Mouse (Mus musculus) hindbrain, embryonic 14.5 days (tissue): ENCODE results near the gene Fryl. TPM values are rescaled to one million over a fixed set of nuclear protein-coding genes. Genes with fewer than 3 reads are reported as not detected.

Experiments used
- ATAC-seq: fragments of 200-750 bp; cut with Nextera tagmentation; 2 replicates; pipeline ENCODE4 v1.8.0; 2017; ENCODE audit warnings: moderate number of reproducible peaks, mild to moderate bottlenecking, moderate TSS enrichment, moderate library complexity; ENCODE audit not compliant: low FRiP score
- DNase-seq: peaks from one replicate; pipeline ENCODE4 v3.0.0-alpha.2; 2015; ENCODE audit warnings: low spot score
- H3K27ac ChIP-seq: fragments of 300-500 bp; sonication (generic); 2 replicates; pipeline ENCODE4 v1.5.1; 2014; ENCODE audit warnings: mild to moderate bottlenecking, moderate library complexity
- H3K27me3 ChIP-seq: fragments of 300-500 bp; sonication (generic); 2 replicates; pipeline ENCODE4 v1.6.1; 2014; ENCODE audit warnings: mild to moderate bottlenecking, low read length, mixed read lengths; ENCODE audit not compliant: control insufficient read depth, insufficient read depth
- H3K36me3 ChIP-seq: fragments of 300-500 bp; sonication (generic); replicated peaks from 2 replicates; pipeline ENCODE4 v1.6.1; 2014; ENCODE audit not compliant: control insufficient read depth, insufficient read depth
- H3K4me1 ChIP-seq: fragments of 300-500 bp; sonication (generic); replicated peaks from 2 replicates; pipeline ENCODE4 v1.6.1; 2014; ENCODE audit warnings: antibody characterized with exemption, low read length, mixed read lengths; ENCODE audit not compliant: control insufficient read depth, insufficient read depth
- H3K4me2 ChIP-seq: fragments of 300-500 bp; sonication (generic); replicated peaks from 2 replicates; pipeline ENCODE4 v1.6.1; 2014; ENCODE audit warnings: mild to moderate bottlenecking, moderate library complexity
- H3K4me3 ChIP-seq: fragments of 300-500 bp; sonication (generic); replicated peaks from 2 replicates; pipeline ENCODE4 v1.5.1; 2014; ENCODE audit warnings: mild to moderate bottlenecking, low read length
- H3K9ac ChIP-seq: fragments of 300-500 bp; sonication (generic); 2 replicates; pipeline ENCODE4 v1.6.1; 2014
- H3K9me3 ChIP-seq: fragments of 300-500 bp; sonication (generic); 2 replicates; pipeline ENCODE4 v1.6.1; 2016; ENCODE audit warnings: low read length; ENCODE audit not compliant: control insufficient read depth
- WGBS: fragments of 180-500 bp; shearing (Covaris S2); extraction: QIAGEN DNeasy Blood & Tissue Kit; methylation state at CpG from one replicate; pipeline ENCODE4 v1.1.7; 2014; 5-methylcytosine and 5-hydroxymethylcytosine counted together
- polyA plus RNA-seq: library from polyadenylated mRNA; unstranded; fragments of >200 nt; fragmentation: Nextera tagmentation; extraction: Ambion mirVana; gene quantifications from 2 replicates; pipeline ENCODE4 v1.2.1, GENCODE M21; 2014

Fryl gene
- polyA plus RNA-seq, 1 experiment from 2014 or later: 40.7 TPM

- Histone ChIP-seq H3K9ac (no peak overlapping the region), H3K36me3 (peaks cover 14% of the 10 kb centered on the region), H3K4me2 (no peak overlapping the region), H3K4me1 (no peaks in the 10 kb centered on the region), H3K27ac (no peak overlapping the region), H3K9me3 (no peaks in the 10 kb centered on the region), H3K27me3 (no peaks in the 10 kb centered on the region), H3K4me3 (no peak overlapping the region)
- DNase-seq (no peak), ATAC-seq (no peak)
- 85% methylated on average over 6 of the region's 6 CpGs for WGBS
Measured at GRCm38 (mm10) chr5:73150877-73151445, 105.5 kb downstream of the Fryl start.

- Histone ChIP-seq H3K4me1 (no peaks in the 10 kb centered on the region; the same call in 1 of the 2 replicates), H3K27me3 (no peaks in the 10 kb centered on the region), H3K4me3 (no peak overlapping the region), H3K9ac (no peak overlapping the region), H3K27ac (no peak overlapping the region), H3K36me3 (peaks cover 14% of the 10 kb centered on the region), H3K9me3 (no peaks in the 10 kb centered on the region), H3K4me2 (no peak overlapping the region)
- 90% methylated on average over 11 of the region's 11 CpGs for WGBS
- ATAC-seq: no peak
- DNase-seq: no peak
Measured at GRCm38 (mm10) chr5:73144987-73145386, 111.4 kb downstream of the Fryl start.

- Histone ChIP-seq H3K4me3 (no peak overlapping the region), H3K9ac (no peak overlapping the region), H3K9me3 (no peaks in the 10 kb centered on the region), H3K27ac (no peak overlapping the region), H3K4me2 (no peak overlapping the region), H3K36me3 (peaks cover 7% of the 10 kb centered on the region), H3K27me3 (no peaks in the 10 kb centered on the region), H3K4me1 (no peaks in the 10 kb centered on the region; the same call in 1 of the 2 replicates)
- DNase-seq: no peak
- ATAC-seq: no peak
- 98% methylated on average over 2 of the region's 2 CpGs for WGBS
Measured at GRCm38 (mm10) chr5:73141712-73142111, 114.7 kb downstream of the Fryl start.

GRCm38 (mm10) chr5:73141161-73141560 lies 115.3 kb downstream of the Fryl start:
- Histone ChIP-seq H3K4me2 (no peak overlapping the region), H3K4me3 (no peak overlapping the region), H3K4me1 (no peaks in the 10 kb centered on the region; the same call in 1 of the 2 replicates), H3K36me3 (peaks cover 1% of the 10 kb centered on the region), H3K27me3 (no peaks in the 10 kb centered on the region), H3K9ac (no peak overlapping the region), H3K9me3 (no peaks in the 10 kb centered on the region), H3K27ac (no peak overlapping the region)
- WGBS: 95% methylated on average over 8 of the region's 8 CpGs
- DNase-seq (no peak), ATAC-seq (no peak)

GRCm38 (mm10) chr5:73137561-73137960 lies 118.9 kb downstream of the Fryl start:
- ATAC-seq (no peak), DNase-seq (no peak)
- no peaks in the 10 kb centered on the region for H3K9me3 ChIP-seq
- H3K27me3 ChIP-seq: no peaks in the 10 kb centered on the region
- H3K4me3 ChIP-seq: no peak overlapping the region
- H3K36me3 ChIP-seq: no peaks in the 10 kb centered on the region; the same call in 1 of the 2 replicates
- no peak overlapping the region for H3K9ac ChIP-seq
- WGBS: 85% methylated on average over 9 of the region's 9 CpGs
- no peak overlapping the region for H3K4me2 ChIP-seq
- H3K27ac ChIP-seq: no peak overlapping the region
- H3K4me1 ChIP-seq: no peaks in the 10 kb centered on the region; the same call in 1 of the 2 replicates

- no peak overlapping the region for H3K4me2 ChIP-seq
- no peak overlapping the region for H3K27ac ChIP-seq
- no peaks in the 10 kb centered on the region for H3K4me1 ChIP-seq
- no peaks in the 10 kb centered on the region for H3K9me3 ChIP-seq
- 92% methylated on average over 2 of the region's 2 CpGs for WGBS
- no peak overlapping the region for H3K9ac ChIP-seq
- peaks cover 5% of the 10 kb centered on the region; the same call in 1 of the 2 replicates for H3K36me3 ChIP-seq
- DNase-seq (no peak), ATAC-seq (no peak)
- no peaks in the 10 kb centered on the region for H3K27me3 ChIP-seq
- H3K4me3 ChIP-seq: no peak overlapping the region
Measured at GRCm38 (mm10) chr5:73135959-73136358, 120.5 kb downstream of the Fryl start.

- H3K4me1 ChIP-seq: 0 out of 2 replicates have a peak, but pooled peaks cover 4% of the 10 kb centered on the region
- no peak overlapping the region for H3K4me3 ChIP-seq
- DNase-seq (no peak), ATAC-seq (no peak)
- H3K4me2 ChIP-seq: no peak overlapping the region
- H3K27ac ChIP-seq: no peak overlapping the region
- no peaks in the 10 kb centered on the region for H3K9me3 ChIP-seq
- H3K36me3 ChIP-seq: peaks cover 5% of the 10 kb centered on the region; the same call in 1 of the 2 replicates
- no peaks in the 10 kb centered on the region for H3K27me3 ChIP-seq
- H3K9ac ChIP-seq: no peak overlapping the region
- 89% methylated on average over 11 of the region's 11 CpGs for WGBS
Measured at GRCm38 (mm10) chr5:73135131-73135530, 121.3 kb downstream of the Fryl start.

GRCm38 (mm10) chr5:73133833-73134185 lies 122.6 kb downstream of the Fryl start:
- 0 out of 2 replicates have a peak, but pooled peaks cover 4% of the 10 kb centered on the region for H3K4me1 ChIP-seq
- peak; percentile 74 for DNase-seq
- H3K27ac ChIP-seq: no peak overlapping the region
- H3K9me3 ChIP-seq: no peaks in the 10 kb centered on the region
- peaks cover 5% of the 10 kb centered on the region; the same call in 1 of the 2 replicates for H3K36me3 ChIP-seq
- H3K4me3 ChIP-seq: no peak overlapping the region
- no peak overlapping the region for H3K9ac ChIP-seq
- 48% methylated on average over 5 of the region's 5 CpGs for WGBS
- 0 out of 2 replicates have a peak, but pooled peaks have one; percentile 25 for ATAC-seq
- no peak overlapping the region for H3K4me2 ChIP-seq
- no peaks in the 10 kb centered on the region for H3K27me3 ChIP-seq

GRCm38 (mm10) chr5:73132998-73133832 lies 123.2 kb downstream of the Fryl start:
- Histone ChIP-seq H3K27ac (no peak overlapping the region), H3K36me3 (peaks cover 10% of the 10 kb centered on the region; the same call in 1 of the 2 replicates), H3K9ac (no peak overlapping the region), H3K4me1 (0 out of 2 replicates have a peak, but pooled peaks cover 4% of the 10 kb centered on the region), H3K4me3 (no peak overlapping the region), H3K9me3 (no peaks in the 10 kb centered on the region), H3K27me3 (no peaks in the 10 kb centered on the region), H3K4me2 (no peak overlapping the region)
- WGBS: 94% methylated on average over 29 of the region's 29 CpGs
- DNase-seq (no peak), ATAC-seq (no peak)
